Comparison of ENCODE assay signal across 8 mouse cellular contexts in the genomic region with DNA sequence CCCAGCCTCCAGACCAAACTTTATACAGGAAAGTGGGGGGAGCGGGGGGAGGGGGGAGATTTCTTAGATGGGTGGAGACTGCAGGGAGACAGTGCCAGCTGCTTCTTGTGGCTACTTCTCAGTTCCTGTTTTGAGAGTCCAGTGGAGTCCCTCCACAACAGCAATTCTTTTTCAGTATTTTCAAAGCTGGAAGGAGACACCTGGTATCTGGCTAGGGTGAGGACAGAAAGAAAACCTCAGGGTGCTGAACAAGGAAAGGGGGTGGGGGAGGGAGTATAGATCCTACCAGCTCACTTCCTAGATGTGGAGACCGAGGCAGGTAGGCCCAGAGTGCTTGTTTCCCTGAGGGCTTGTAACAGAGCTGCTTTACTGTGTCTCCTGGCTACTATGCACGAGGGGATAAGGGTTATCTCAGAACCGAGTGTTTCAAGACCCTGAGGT. TPM values are rescaled to one million over a fixed set of nuclear protein-coding genes. Genes with fewer than 3 reads are reported as not detected.
DNase-seq lines count a peak whose midpoint lies in the region; ATAC-seq and TF ChIP-seq lines count a peak whose summit lies in the region.
"Had no signal": no experiment of that assay in that cellular context is flagged by ENCODE, and none has a peak within 500 bp of the region (broad histone marks: within the 10 kb centered on the region; RNA-seq: fewer than 3 reads in every experiment).

No protein-coding gene starts in this region.

- H3K36me3 ChIP-seq in lung, postnatal 0 days (ENCODE audit: insufficient read depth, low read length), result peaks cover 11% of the 10 kb centered on the region
- peaks cover 8% of the 10 kb centered on the region; the same call in 1 of the 2 replicates for H3K36me3 ChIP-seq in intestine, embryonic 15.5 days
- peaks cover 5% of the 10 kb centered on the region for H3K36me3 ChIP-seq in myocyte (ENCODE audit: control insufficient read depth, insufficient read depth)

- no peak for TF ChIP-seq EP300 in lung, postnatal 0 days (IDR thresholded peaks at IDR 0.05)

- peak; percentile 58 for ATAC-seq in lung, postnatal 0 days
- peak; percentile 74 for ATAC-seq in common myeloid progenitor, adult 5-6 weeks (replicated peaks; ENCODE audit: low read depth, poor library complexity, severe bottlenecking)
- ATAC-seq in intestine, embryonic 15.5 days, result no peak

- TF ChIP-seq CTCF in lung, postnatal 0 days (IDR thresholded peaks at IDR 0.05), result no peak

- peak overlapping the region; percentile 60 for H3K27ac ChIP-seq in lung, postnatal 0 days (ENCODE audit: low read length)
- H3K27ac ChIP-seq in intestine, embryonic 15.5 days, result peak overlapping the region; percentile 3

- no peak overlapping the region for H3K4me3 ChIP-seq in lung, postnatal 0 days (ENCODE audit: low read depth, low read length)
- H3K4me3 ChIP-seq in intestine, embryonic 15.5 days (replicated peaks), result no peak overlapping the region
- no peak overlapping the region for H3K4me3 ChIP-seq in myocyte

- no peaks in the 10 kb centered on the region for H3K27me3 ChIP-seq in lung, postnatal 0 days (replicated peaks; ENCODE audit: insufficient read depth, low read length)
- no peaks in the 10 kb centered on the region for H3K27me3 ChIP-seq in intestine, embryonic 15.5 days (replicated peaks)
- H3K27me3 ChIP-seq in myocyte (ENCODE audit: control insufficient read depth, insufficient read depth, insufficient read length), result no peaks in the 10 kb centered on the region

- no peak overlapping the region for H3K9ac ChIP-seq in lung, postnatal 0 days (replicated peaks; ENCODE audit: low read depth)
- no peak overlapping the region for H3K9ac ChIP-seq in intestine, embryonic 15.5 days

- DNase-seq in lung, postnatal 0 days (ENCODE audit: low spot score), result peak; percentile 66
- DNase-seq in lung, adult 18-20 months, result no peak
- no peak for DNase-seq in layer of hippocampus, postnatal 25 days (ENCODE audit: extremely low spot score in 1 of 2, low spot score in 1 of 2)
- DNase-seq in urinary bladder, postnatal 10 days (ENCODE audit: low spot score), result no peak
- DNase-seq: right cerebral cortex, postnatal 14 days had no signal

- H3ac ChIP-seq in myocyte (ENCODE audit: control insufficient read depth, insufficient read length), result no peak overlapping the region

- no peaks in the 10 kb centered on the region for H3K4me1 ChIP-seq in lung, postnatal 0 days (ENCODE audit: insufficient read depth, low read depth, low read length)
- peaks cover 6% of the 10 kb centered on the region; the same call in 1 of the 2 replicates for H3K4me1 ChIP-seq in intestine, embryonic 15.5 days (replicated peaks)

- H3K9me3 ChIP-seq in lung, postnatal 0 days (ENCODE audit: low read length), result no peaks in the 10 kb centered on the region
- H3K9me3 ChIP-seq in intestine, embryonic 15.5 days, result no peaks in the 10 kb centered on the region

- H3K79me2 ChIP-seq in myocyte (ENCODE audit: control insufficient read depth, insufficient read depth), result no peaks in the 10 kb centered on the region

- 26% methylated on average over 4 of the region's 4 CpGs for WGBS in lung, postnatal 0 days
- WGBS in intestine, embryonic 15.5 days, result 34% methylated on average over 4 of the region's 4 CpGs

- TF ChIP-seq POLR2A in myocyte (IDR thresholded peaks at IDR 0.05; ENCODE audit: insufficient read length, low read depth), result no peak

- no peak overlapping the region for H3K4me2 ChIP-seq in lung, postnatal 0 days (replicated peaks; ENCODE audit: low read depth, low read length)
- no peak overlapping the region for H3K4me2 ChIP-seq in intestine, embryonic 15.5 days (replicated peaks)
- H3K4me2 ChIP-seq in myocyte (ENCODE audit: low read depth), result peak overlapping the region; percentile 74

TF ChIP-seq in myocyte, 11 proteins besides CTCF, POLR2A, EP300 and RAD21:
- no peak for TF ChIP-seq E2F4 (IDR thresholded peaks at IDR 0.05; ENCODE audit: insufficient read depth)
- no peak for TF ChIP-seq SRF (IDR thresholded peaks at IDR 0.05; ENCODE audit: control insufficient read depth, insufficient read length, low read depth)
- TF ChIP-seq MYOD1 (IDR thresholded peaks at IDR 0.05; ENCODE audit: control insufficient read depth in 1 of 3, insufficient read length in 2 of 3, low read depth in 2 of 3), result peak in 1 of 3 experiments; percentile 31
- TF ChIP-seq USF1 (IDR thresholded peaks at IDR 0.05; ENCODE audit: low read depth), result no peak
- no peak for TF ChIP-seq TCF12 (IDR thresholded peaks at IDR 0.05; ENCODE audit: insufficient read depth, poor library complexity, severe bottlenecking)
- no peak for TF ChIP-seq CEBPB (IDR thresholded peaks at IDR 0.05; ENCODE audit: insufficient read depth, poor library complexity, severe bottlenecking)
- no peak for TF ChIP-seq POLR2AphosphoS2 (IDR thresholded peaks at IDR 0.05; ENCODE audit: insufficient read length, low read depth)
- no peak for TF ChIP-seq MAX (IDR thresholded peaks at IDR 0.05; ENCODE audit: low read depth)
- TF ChIP-seq TCF3 (IDR thresholded peaks at IDR 0.05; ENCODE audit: insufficient read length, low read depth), result no peak
- no peak for TF ChIP-seq REST (IDR thresholded peaks at IDR 0.05; ENCODE audit: insufficient read depth, insufficient read length)
- peak in 1 of 3 experiments; percentile 9 for TF ChIP-seq MYOG (IDR thresholded peaks at IDR 0.05; ENCODE audit: control insufficient read depth in 1 of 3, insufficient read depth in 1 of 3, insufficient read length in 2 of 3, low read depth in 2 of 3)

RNA-seq across cellular contexts. Expression of gene Stoml1, which starts 13.6 kb away (rescaled TPM):
- polyA plus RNA-seq in lung, postnatal 0 days (2015; fragmentation: Nextera tagmentation; extraction: Ambion mirVana), result 30.8 and 34.3 TPM in 2 replicates
- 3.9 and 9.0 TPM in 2 replicates for total RNA-seq in common myeloid progenitor, adult 5-6 weeks (2017)
- polyA plus RNA-seq in intestine, embryonic 15.5 days (2015; fragmentation: Nextera tagmentation; extraction: Ambion mirVana), result 21.3 and 21.4 TPM in 2 replicates
- 37.9 TPM for polyA plus RNA-seq in myocyte (2012; fragmentation: generic; extraction: Trizol)
- 10 to 100 TPM; 71.3 to 78.6 TPM for total RNA-seq in layer of hippocampus, postnatal 25 days (2021)

RNA-seq across cellular contexts. Expression of gene Pml, which starts 17.0 kb away (rescaled TPM):
- 6.4 and 6.8 TPM in 2 replicates for polyA plus RNA-seq in lung, postnatal 0 days (2015; fragmentation: Nextera tagmentation; extraction: Ambion mirVana)
- total RNA-seq in common myeloid progenitor, adult 5-6 weeks (2017), result 25.7 and 33.8 TPM in 2 replicates
- 13.2 and 15.6 TPM in 2 replicates for polyA plus RNA-seq in intestine, embryonic 15.5 days (2015; fragmentation: Nextera tagmentation; extraction: Ambion mirVana)
- 15.5 TPM for polyA plus RNA-seq in myocyte (2012; fragmentation: generic; extraction: Trizol)
- total RNA-seq in layer of hippocampus, postnatal 25 days (2021), result 10 to 100 TPM in 1 of 2 experiments, 1 to 10 TPM in 1; 8.4 to 11.0 TPM

RNA-seq across cellular contexts. Expression of gene Loxl1, which starts 46.4 kb away (rescaled TPM):
- 121 and 122 TPM in 2 replicates for polyA plus RNA-seq in lung, postnatal 0 days (2015; fragmentation: Nextera tagmentation; extraction: Ambion mirVana)
- not detected in 2 replicates for total RNA-seq in common myeloid progenitor, adult 5-6 weeks (2017)
- 34.1 and 36.2 TPM in 2 replicates for polyA plus RNA-seq in intestine, embryonic 15.5 days (2015; fragmentation: Nextera tagmentation; extraction: Ambion mirVana)
- 46.1 TPM for polyA plus RNA-seq in myocyte (2012; fragmentation: generic; extraction: Trizol)
- 1 to 10 TPM; 3.1 to 4.0 TPM for total RNA-seq in layer of hippocampus, postnatal 25 days (2021)
